29 mouse cellular contexts compared by ENCODE assay signal in the genomic region with DNA sequence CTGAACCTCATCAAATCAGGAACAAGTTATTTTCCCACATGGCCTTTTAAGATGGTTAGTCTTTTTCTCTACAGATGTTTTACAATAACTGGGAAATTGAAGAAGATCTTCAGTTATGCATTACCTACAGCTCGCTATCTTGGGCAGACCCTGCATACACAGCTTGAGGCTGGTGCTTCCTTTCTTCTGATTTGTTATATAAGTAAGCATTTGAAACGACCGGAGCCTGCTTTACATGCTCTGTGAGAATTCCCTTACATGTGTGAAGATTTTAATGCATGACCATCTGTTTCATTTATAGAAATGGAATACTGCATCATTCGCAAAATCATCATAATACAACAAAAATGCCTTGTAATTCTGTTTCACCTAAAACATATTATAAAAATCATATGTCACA. TPM values are rescaled to one million over a fixed set of nuclear protein-coding genes. Genes with fewer than 3 reads are reported as not detected.
DNase-seq lines count a peak whose midpoint lies in the region; ATAC-seq lines count a peak whose summit lies in the region.
"Had no signal": no experiment of that assay in that cellular context is flagged by ENCODE, and none has a peak within 500 bp of the region (broad histone marks: within the 10 kb centered on the region; RNA-seq: fewer than 3 reads in every experiment).

No protein-coding gene starts in this region.

- no peaks in the 10 kb centered on the region for H3K9me3 ChIP-seq in forebrain, embryonic 13.5 days (replicated peaks)
- H3K9me3 ChIP-seq in forebrain, embryonic 11.5 days (ENCODE audit: control insufficient read depth, low read length): no peaks in the 10 kb centered on the region
- H3K9me3 ChIP-seq in forebrain, embryonic 16.5 days (ENCODE audit: control insufficient read depth, low read length): no peaks in the 10 kb centered on the region
- no peaks in the 10 kb centered on the region for H3K9me3 ChIP-seq in forebrain, embryonic 15.5 days
- H3K9me3 ChIP-seq: embryonic facial prominence, embryonic 13.5 days; embryonic facial prominence, embryonic 15.5 days had no signal

- H3K27ac ChIP-seq in forebrain, embryonic 13.5 days: no peak overlapping the region
- H3K27ac ChIP-seq in forebrain, embryonic 11.5 days (ENCODE audit: low read depth, low read length): no peak overlapping the region
- H3K27ac ChIP-seq in forebrain, embryonic 16.5 days (ENCODE audit: low read length): no peak overlapping the region
- H3K27ac ChIP-seq in forebrain, embryonic 15.5 days (replicated peaks): no peak overlapping the region
- H3K27ac ChIP-seq: embryonic facial prominence, embryonic 13.5 days; embryonic facial prominence, embryonic 15.5 days; gastrocnemius, adult 2 months had no signal

- no peaks in the 10 kb centered on the region for H3K27me3 ChIP-seq in forebrain, embryonic 13.5 days
- H3K27me3 ChIP-seq in forebrain, embryonic 11.5 days (ENCODE audit: control insufficient read depth, insufficient read depth, low read length): no peaks in the 10 kb centered on the region
- no peaks in the 10 kb centered on the region for H3K27me3 ChIP-seq in forebrain, embryonic 16.5 days (replicated peaks; ENCODE audit: control insufficient read depth, insufficient read depth, low read length)
- H3K27me3 ChIP-seq in forebrain, embryonic 15.5 days: no peaks in the 10 kb centered on the region
- H3K27me3 ChIP-seq: CH12.LX; embryonic facial prominence, embryonic 13.5 days; embryonic facial prominence, embryonic 15.5 days; Patski had no signal

- H3K9ac ChIP-seq in forebrain, embryonic 13.5 days: no peak overlapping the region
- no peak overlapping the region for H3K9ac ChIP-seq in forebrain, embryonic 11.5 days (ENCODE audit: low read length)
- no peak overlapping the region for H3K9ac ChIP-seq in forebrain, embryonic 16.5 days (replicated peaks; ENCODE audit: low read depth, low read length)
- H3K9ac ChIP-seq in forebrain, embryonic 15.5 days (replicated peaks): no peak overlapping the region
- H3K9ac ChIP-seq: embryonic facial prominence, embryonic 13.5 days; embryonic facial prominence, embryonic 15.5 days had no signal

- DNase-seq in forebrain, embryonic 11.5 days (ENCODE audit: low spot score): no peak
- no peak for DNase-seq in frontal cortex, postnatal 36 days (ENCODE audit: low spot score in 2 of 2)
- peak; percentile 11 for DNase-seq in telencephalon, adult 2 months (ENCODE audit: low read depth, low spot score)
- no peak for DNase-seq in left cerebral cortex, adult 18-20 months (ENCODE audit: low spot score in 2 of 2)
- DNase-seq: adrenal gland, adult 2 months; adrenal gland, postnatal 10 days; adrenal gland, postnatal 25 days; B cell, adult 2 months; cerebellum, adult 11 months; cerebellum, adult 18-20 months; cerebellum, adult 8-10 months; cerebellum, adult 9-11 months; cerebellum, postnatal 14 days; cerebellum, postnatal 36 days; embryo, embryonic 11 days; gastrocnemius, adult 2 months had no signal

- H3K4me1 ChIP-seq in forebrain, embryonic 13.5 days: no peaks in the 10 kb centered on the region
- H3K4me1 ChIP-seq in forebrain, embryonic 11.5 days (replicated peaks; ENCODE audit: control insufficient read depth, insufficient read depth, low read length): no peaks in the 10 kb centered on the region
- no peaks in the 10 kb centered on the region for H3K4me1 ChIP-seq in forebrain, embryonic 16.5 days (replicated peaks; ENCODE audit: control insufficient read depth, insufficient read depth, low read length)
- no peaks in the 10 kb centered on the region for H3K4me1 ChIP-seq in forebrain, embryonic 15.5 days
- H3K4me1 ChIP-seq: embryonic facial prominence, embryonic 13.5 days; embryonic facial prominence, embryonic 15.5 days had no signal

- WGBS in forebrain, embryonic 13.5 days: 81% methylated on average over 4 of the region's 4 CpGs
- 87% methylated on average over 4 of the region's 4 CpGs for WGBS in forebrain, embryonic 11.5 days
- WGBS in forebrain, embryonic 16.5 days: 70% methylated on average over 4 of the region's 4 CpGs
- 77% methylated on average over 4 of the region's 4 CpGs for WGBS in forebrain, embryonic 15.5 days

- no peak overlapping the region for H3K4me2 ChIP-seq in forebrain, embryonic 13.5 days
- no peak overlapping the region for H3K4me2 ChIP-seq in forebrain, embryonic 11.5 days (ENCODE audit: low read depth, low read length, severe bottlenecking)
- H3K4me2 ChIP-seq in forebrain, embryonic 16.5 days (ENCODE audit: low read length): no peak overlapping the region
- no peak overlapping the region for H3K4me2 ChIP-seq in forebrain, embryonic 15.5 days (replicated peaks)
- H3K4me2 ChIP-seq: embryonic facial prominence, embryonic 13.5 days; embryonic facial prominence, embryonic 15.5 days had no signal

- H3K36me3 ChIP-seq in forebrain, embryonic 13.5 days (ENCODE audit: poor library complexity, severe bottlenecking): no peaks in the 10 kb centered on the region
- H3K36me3 ChIP-seq in forebrain, embryonic 11.5 days (ENCODE audit: control insufficient read depth, insufficient read depth, low read length): no peaks in the 10 kb centered on the region
- no peaks in the 10 kb centered on the region for H3K36me3 ChIP-seq in forebrain, embryonic 16.5 days (ENCODE audit: control insufficient read depth, insufficient read depth)
- no peaks in the 10 kb centered on the region for H3K36me3 ChIP-seq in forebrain, embryonic 15.5 days
- H3K36me3 ChIP-seq: embryonic facial prominence, embryonic 13.5 days; embryonic facial prominence, embryonic 15.5 days; G1E had no signal

- peak; percentile 61; the same call in 1 of the 2 replicates for ATAC-seq in forebrain, embryonic 13.5 days
- ATAC-seq in forebrain, embryonic 11.5 days (replicated peaks; ENCODE audit: low FRiP score): no peak
- peak; percentile 72; the same call in 1 of the 2 replicates for ATAC-seq in forebrain, embryonic 16.5 days
- ATAC-seq in forebrain, embryonic 15.5 days (replicated peaks): no peak
- peak; percentile 67 for ATAC-seq in frontal cortex, adult (ENCODE audit: low TSS enrichment)
- ATAC-seq: activated CD4-positive, CD25-positive, alpha-beta regulatory T cell, adult 4 months; CD4-positive, CD25-positive, alpha-beta regulatory T cell, adult 4 months; Patski had no signal

- H3K4me3 ChIP-seq in forebrain, embryonic 13.5 days: no peak overlapping the region
- no peak overlapping the region for H3K4me3 ChIP-seq in forebrain, embryonic 11.5 days (ENCODE audit: low read depth, low read length)
- no peak overlapping the region for H3K4me3 ChIP-seq in forebrain, embryonic 16.5 days (replicated peaks; ENCODE audit: low read length)
- H3K4me3 ChIP-seq in forebrain, embryonic 15.5 days: no peak overlapping the region
- H3K4me3 ChIP-seq: embryonic facial prominence, embryonic 13.5 days; embryonic facial prominence, embryonic 15.5 days; erythroblast, embryonic 14.5 days; gastrocnemius, adult 2 months had no signal

RNA-seq across cellular contexts. Expression of gene Sema6d, which starts 21.4 kb away (rescaled TPM):
- polyA plus RNA-seq in forebrain, embryonic 13.5 days (2015; fragmentation: Nextera tagmentation; extraction: Ambion mirVana): 22.5 and 24.1 TPM in 2 replicates
- 8.7 and 9.8 TPM in 2 replicates for polyA plus RNA-seq in forebrain, embryonic 11.5 days (2014; fragmentation: Nextera tagmentation; extraction: Ambion mirVana)
- 27.7 and 32.2 TPM in 2 replicates for polyA plus RNA-seq in forebrain, embryonic 16.5 days (2015; fragmentation: Nextera tagmentation; extraction: Ambion mirVana)
- 28.7 and 31.0 TPM in 2 replicates for polyA plus RNA-seq in forebrain, embryonic 15.5 days (2015; fragmentation: Nextera tagmentation; extraction: Ambion mirVana)
- 10 to 100 TPM; 44.1 to 44.7 TPM for total RNA-seq in left cerebral cortex, adult 18-20 months (2021)
- total RNA-seq: CH12.LX; common myeloid progenitor, adult 5-6 weeks had no signal
- polyA plus RNA-seq: G1E had no signal

Comparison
In these comparisons a context has a peak if more than half of its experiments do, and no peak if none do; other contexts are left out.
1. ATAC-seq: peak in forebrain, embryonic 13.5 days (single experiment), forebrain, embryonic 16.5 days (single experiment) and frontal cortex, adult (single experiment); none in forebrain, embryonic 11.5 days (single experiment) and forebrain, embryonic 15.5 days (single experiment).